Mouse (Mus musculus) large intestine, adult 2 months (tissue): ENCODE results near the gene Cds1. TPM values are rescaled to one million over a fixed set of nuclear protein-coding genes. Genes with fewer than 3 reads are reported as not detected.

Source experiments
- DNase-seq: peaks from one replicate; pipeline ENCODE4 v3.0.0-alpha.2; 2012; ENCODE audit warnings: low read depth, low spot score
- WGBS: fragments of 180-500 bp; shearing (Covaris S2); methylation state at CpG from one replicate; pipeline ENCODE4 v1.1.7; 2018; 5-methylcytosine and 5-hydroxymethylcytosine counted together
- polyA plus RNA-seq: library from polyadenylated mRNA; depleted of rRNA; stranded (reverse); fragments of >200 nt; gene quantifications from 2 replicates; pipeline ENCODE4 v1.2.3, GENCODE M21; 2012; rRNA removed

Cds1 gene
- polyA plus RNA-seq, 1 experiment: 146 TPM

DNA sequence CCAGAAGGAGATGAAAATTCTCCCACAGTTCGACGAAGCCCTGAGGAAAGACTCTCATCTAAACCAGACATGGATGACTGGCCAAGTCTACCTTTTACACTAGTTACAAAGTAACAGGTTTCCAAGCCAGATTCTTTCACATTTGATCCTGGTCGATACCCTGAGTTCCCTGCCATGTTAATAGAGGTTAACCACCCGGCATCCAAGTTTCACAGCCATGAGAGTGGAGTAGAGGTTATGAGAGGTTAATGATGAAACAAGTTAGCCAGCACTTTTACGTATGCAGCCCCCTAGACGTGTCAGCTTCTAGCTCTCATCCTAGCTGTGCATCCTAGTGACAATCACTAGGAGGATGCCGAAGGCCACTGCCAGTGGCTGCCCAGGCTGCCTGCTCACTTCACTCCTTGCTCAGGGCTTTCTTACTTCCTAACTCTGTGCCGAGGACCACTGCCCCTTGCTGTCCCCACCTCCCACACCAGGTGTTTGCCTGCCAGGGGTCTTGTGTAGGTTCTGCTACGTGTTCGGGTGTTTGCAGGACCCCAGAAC is 94.0 kb downstream of the Cds1 start:
- WGBS: 94% methylated on average over 10 of the region's 10 CpGs
- DNase-seq: no peak

DNA sequence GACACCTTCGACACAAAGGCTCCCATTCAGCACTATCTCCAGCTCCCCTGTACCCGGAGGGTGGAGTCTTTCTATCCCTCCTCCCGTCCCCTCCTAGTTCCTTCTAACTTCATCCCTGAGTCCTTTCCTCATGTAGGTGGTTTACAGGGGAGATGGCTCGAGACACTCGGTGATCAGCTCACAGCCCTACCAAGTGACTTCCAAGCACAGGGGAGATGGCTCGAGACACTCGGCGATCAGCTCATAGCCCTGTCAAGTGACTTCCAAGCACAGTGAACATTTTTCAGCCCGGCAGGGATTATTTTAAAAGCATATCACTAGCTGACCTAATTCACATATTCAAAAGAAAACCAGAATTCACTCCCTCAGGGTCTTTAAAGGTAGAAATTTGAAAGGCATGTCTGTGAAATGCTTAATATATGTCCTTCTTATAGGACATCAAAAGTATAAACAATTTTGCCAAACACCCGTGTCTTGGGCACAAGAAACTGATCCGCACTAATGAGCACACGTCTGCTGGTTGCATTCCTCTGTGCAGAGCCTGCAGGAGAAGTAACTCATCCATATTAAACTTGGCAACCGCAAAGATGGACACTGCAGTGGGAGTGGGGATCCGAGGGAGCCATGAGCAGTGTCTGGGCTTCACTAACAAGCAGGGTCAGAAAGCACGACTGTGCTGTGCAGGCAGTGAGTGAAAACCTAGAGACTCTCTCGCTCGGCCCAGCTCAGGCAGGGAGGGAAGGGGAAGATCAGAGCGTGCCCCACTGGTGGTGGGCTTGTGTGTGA is 97.0 kb downstream of the Cds1 start:
- WGBS: 91% methylated on average over 18 of the region's 18 CpGs

DNA sequence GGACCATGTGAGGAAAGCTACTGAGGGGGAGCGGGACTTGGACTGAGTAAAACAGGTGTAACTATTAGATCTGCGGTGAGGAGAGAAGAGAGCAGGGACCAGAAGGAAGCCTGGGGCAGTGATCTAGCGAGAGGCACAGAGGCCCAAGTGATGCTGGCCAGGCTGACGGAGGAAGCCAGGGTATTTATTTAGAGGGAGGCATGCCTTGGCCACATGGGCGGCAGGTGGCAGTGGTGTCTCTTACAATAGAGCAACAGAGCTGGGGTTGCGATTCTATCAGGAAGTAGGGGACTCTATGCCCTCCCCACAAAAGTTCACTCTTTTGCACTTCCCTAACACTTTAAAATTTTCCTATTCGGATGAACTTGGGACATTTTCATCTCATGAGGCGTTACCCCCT is 97.7 kb downstream of the Cds1 start:
- DNase-seq: no peak
- 90% methylated on average over 8 of the region's 8 CpGs for WGBS

More for the DNA sequence above, 97.0 kb downstream of the Cds1 start:
- no peak for DNase-seq

DNA sequence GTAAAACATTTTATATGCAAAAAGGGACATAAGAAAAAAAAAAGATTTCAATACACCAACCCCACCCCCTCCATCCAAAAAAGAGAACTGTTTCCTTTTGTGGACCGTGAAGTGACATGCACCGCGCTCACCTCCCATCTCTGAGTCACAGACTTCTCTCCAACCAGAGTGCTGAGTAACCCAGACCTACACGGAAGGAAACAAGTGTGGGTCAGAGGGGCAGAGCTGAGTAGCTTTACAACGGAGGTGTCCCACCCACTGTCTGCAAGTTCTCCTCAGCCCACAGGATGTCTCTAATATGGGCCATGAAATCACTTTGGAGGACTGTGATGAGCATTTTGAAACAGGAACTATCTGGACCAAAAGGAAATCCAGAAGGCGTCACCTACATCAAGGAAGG is 99.0 kb downstream of the Cds1 start:
- no peak for DNase-seq
- WGBS: 84% methylated on average over 6 of the region's 6 CpGs

DNA sequence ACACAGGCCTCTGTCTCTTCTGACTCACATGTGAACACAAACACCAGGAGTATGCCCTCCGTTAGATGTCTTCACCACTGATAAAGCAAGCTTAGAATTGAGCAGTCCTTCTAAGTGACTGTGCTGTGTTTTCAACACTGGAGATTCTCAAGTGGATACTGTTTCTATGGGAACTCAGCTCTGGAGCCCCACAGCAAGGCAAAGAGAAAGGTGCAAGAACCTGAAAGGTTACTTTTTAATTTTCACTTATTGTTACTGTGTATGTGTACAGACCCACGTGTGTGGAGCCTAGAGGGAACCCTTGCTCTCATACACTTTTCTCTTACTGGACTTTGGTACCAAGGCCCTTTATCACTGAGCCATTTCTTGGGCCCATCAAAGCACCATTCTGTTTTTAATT is 101.8 kb downstream of the Cds1 start:
- WGBS: 61% methylated on average over 2 of the region's 2 CpGs
- no peak for DNase-seq

Other genes starting within 250 kb of the Cds1 start
- not detected in 2 replicates for gene Nkx6-1, start 100.1 kb upstream of the Cds1 start, polyA plus RNA-seq